Mouse (Mus musculus): ENCODE measurements at regions not wholly inside any gene's neighbourhood (a gene's known extent, or its start where the extent isn't known, plus 50 kb on each side); places are given as distances from the start of the nearest gene placed in this dataset.

GRCm38 (mm10) chr9:120867861-120868260 lies 61.2 kb upstream of the Ctnnb1 start:
- DNase-seq, result no peak

- DNase-seq, result no peak
Measured at GRCm38 (mm10) chr9:120868330-120868729, 60.7 kb upstream of the Ctnnb1 start.

- peak; percentile 58 for DNase-seq
Measured at GRCm38 (mm10) chr9:120869432-120870081, 59.5 kb upstream of the Ctnnb1 start.

- peak; percentile 23 for DNase-seq
Measured at GRCm38 (mm10) chr9:120873293-120873692, 55.7 kb upstream of the Ctnnb1 start.

- DNase-seq, result no peak
Measured at GRCm38 (mm10) chr9:120874416-120874976, 54.5 kb upstream of the Ctnnb1 start.

GRCm38 (mm10) chr9:120877101-120877500 lies 51.9 kb upstream of the Ctnnb1 start:
- DNase-seq, result no peak

Measured in cerebellum, adult 8-10 months (tissue).